Mouse (Mus musculus): Measurements from ENCODE around the gene Ccdc3. TPM values are rescaled to one million over a fixed set of nuclear protein-coding genes. Genes with fewer than 3 reads are reported as not detected.

The Ccdc3 gene
- total RNA-seq (2021) = 20.6 and 23.0 TPM in 2 replicates
- long read RNA-seq, experiment 1, transcript Ccdc3-201 (3 exons, 2,670 nt) = major isoform, 9 of 12 reads
- long read RNA-seq, experiment 1, partial matches to known transcripts = 1 of 12 reads
- long read RNA-seq, experiment 1, other reads (novel, unspliced or antisense) = 2 of 12 reads
- long read RNA-seq, experiment 2, transcript Ccdc3-201 (3 exons, 2,670 nt) = major isoform, 19 of 22 reads
- long read RNA-seq, experiment 2, partial matches to known transcripts = 1 of 22 reads
- long read RNA-seq, experiment 2, other reads (novel, unspliced or antisense) = 2 of 22 reads

GRCm38 (mm10) chr2:5137500-5138286 lies at the start of gene Ccdc3:
Gene Ccdc3 (plus strand): TSS chr2:5137776.
- DNase-seq = peak; percentile 67

- DNase-seq = peak; percentile 44
Observed at GRCm38 (mm10) chr2:5090385-5090784, 47.2 kb upstream of the Ccdc3 start.

GRCm38 (mm10) chr2:5094876-5095275 lies 42.7 kb upstream of the Ccdc3 start:
- DNase-seq = no peak

- no peak for DNase-seq
Observed at GRCm38 (mm10) chr2:5095316-5095715, 42.3 kb upstream of the Ccdc3 start.

GRCm38 (mm10) chr2:5097786-5098445 lies 39.7 kb upstream of the Ccdc3 start:
- peak; percentile 5 for DNase-seq

- DNase-seq = no peak
Observed at GRCm38 (mm10) chr2:5099176-5099575, 38.4 kb upstream of the Ccdc3 start.

GRCm38 (mm10) chr2:5101743-5102245 lies 35.8 kb upstream of the Ccdc3 start:
- DNase-seq = no peak

GRCm38 (mm10) chr2:5102891-5103290 lies 34.7 kb upstream of the Ccdc3 start:
- DNase-seq = no peak

GRCm38 (mm10) chr2:5112785-5113291 lies 24.7 kb upstream of the Ccdc3 start:
- no peak for DNase-seq

- no peak for DNase-seq
Observed at GRCm38 (mm10) chr2:5114386-5114785, 23.2 kb upstream of the Ccdc3 start.

GRCm38 (mm10) chr2:5116856-5117532 lies 20.6 kb upstream of the Ccdc3 start:
- no peak for DNase-seq

GRCm38 (mm10) chr2:5125506-5125905 lies 12.1 kb upstream of the Ccdc3 start:
- no peak for DNase-seq

- no peak for DNase-seq
Observed at GRCm38 (mm10) chr2:5127369-5127768, 10.2 kb upstream of the Ccdc3 start.

GRCm38 (mm10) chr2:5129099-5129498 lies 8.5 kb upstream of the Ccdc3 start:
- no peak for DNase-seq

- DNase-seq = peak; percentile 54
Observed at GRCm38 (mm10) chr2:5132046-5132445, 5.5 kb upstream of the Ccdc3 start.

- DNase-seq = no peak
Observed at GRCm38 (mm10) chr2:5134959-5135743, 2.4 kb upstream of the Ccdc3 start.

- no peak for DNase-seq
Observed at GRCm38 (mm10) chr2:5139961-5140360, 2.4 kb downstream of the Ccdc3 start.

GRCm38 (mm10) chr2:5144446-5144845 lies 6.9 kb downstream of the Ccdc3 start:
- no peak for DNase-seq

GRCm38 (mm10) chr2:5147907-5148306 lies 10.3 kb downstream of the Ccdc3 start:
- DNase-seq = no peak

- DNase-seq = no peak
Observed at GRCm38 (mm10) chr2:5154711-5155110, 17.1 kb downstream of the Ccdc3 start.

GRCm38 (mm10) chr2:5160236-5160848 lies 22.8 kb downstream of the Ccdc3 start:
- peak; percentile 28 for DNase-seq

All from adrenal gland, postnatal 14 days (tissue).